Mouse (Mus musculus): ENCODE data around the gene Uaca. TPM values are rescaled to one million over a fixed set of nuclear protein-coding genes. Genes with fewer than 3 reads are reported as not detected.

Gene Uaca
- 5.8 and 7.4 TPM in 2 replicates for total RNA-seq (2014; rRNA removed)
- polyA plus RNA-seq (2015; fragmentation: Nextera tagmentation; extraction: Ambion mirVana), result 13.3 and 13.5 TPM in 2 replicates

DNA sequence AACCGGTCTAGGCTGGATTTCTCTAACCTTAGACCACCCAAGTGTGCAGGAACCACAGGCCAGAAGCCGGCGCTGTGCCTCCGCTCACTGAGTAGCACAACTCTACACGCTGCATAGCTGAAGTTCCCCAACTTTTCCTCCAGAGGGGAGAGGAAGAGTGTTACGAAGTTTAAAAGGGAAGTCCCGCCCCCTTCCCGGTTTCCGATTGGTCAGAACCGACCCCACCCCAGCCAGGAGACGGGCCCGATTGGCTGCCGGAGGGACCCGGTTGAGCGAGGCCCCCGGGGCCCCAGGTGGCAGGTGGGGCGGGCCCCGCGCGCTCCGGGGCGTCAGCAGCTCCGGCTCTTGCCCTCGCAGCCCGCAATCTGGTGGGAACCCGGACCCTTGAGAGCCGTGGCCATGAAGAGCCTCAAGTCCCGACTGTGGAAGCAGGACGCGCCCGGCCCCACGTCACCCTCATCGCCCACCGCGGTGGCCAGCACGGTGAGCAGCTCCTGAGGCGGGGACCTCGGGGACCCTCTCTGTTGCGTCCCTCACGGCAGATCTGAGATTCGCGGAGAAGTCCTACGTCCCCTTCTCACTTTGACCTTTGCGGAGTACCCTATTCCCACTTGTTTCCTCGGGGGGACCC is at the start of gene Uaca:
TSS of gene Uaca (plus strand) at position 333 of the 631 bp plus-strand sequence.
- peak; percentile 72 for TF ChIP-seq CTCF (IDR thresholded peaks at IDR 0.05; ENCODE audit: low read depth)
- no peaks in the 10 kb centered on the region for H3K9me3 ChIP-seq (ENCODE audit: low read length)
- peak within 1 kb of the TSS; percentile 59 for H3K4me3 ChIP-seq (ENCODE audit: low read length)
- H3K27me3 ChIP-seq (ENCODE audit: insufficient read depth, low read length), result 0 out of 2 replicates have a peak, but pooled peaks cover 4% of the 10 kb centered on the region
- DNase-seq (ENCODE audit: low spot score) (peak; percentile 94), ATAC-seq (peak; percentile 98)
- under 1% methylated on average over 45 of the region's 45 CpGs for WGBS
- peak within 1 kb of the TSS; percentile 65 for H3K27ac ChIP-seq
- no peaks in the 10 kb centered on the region for H3K4me1 ChIP-seq (ENCODE audit: insufficient read depth, low read length)
- H3K9ac ChIP-seq (replicated peaks; ENCODE audit: low read length), result peak within 1 kb of the TSS; percentile 52
- no peaks in the 10 kb centered on the region for H3K36me3 ChIP-seq (ENCODE audit: insufficient read depth, low read length)
- peak within 1 kb of the TSS; percentile 94 for H3K4me2 ChIP-seq (ENCODE audit: low read depth, low read length)

DNA sequence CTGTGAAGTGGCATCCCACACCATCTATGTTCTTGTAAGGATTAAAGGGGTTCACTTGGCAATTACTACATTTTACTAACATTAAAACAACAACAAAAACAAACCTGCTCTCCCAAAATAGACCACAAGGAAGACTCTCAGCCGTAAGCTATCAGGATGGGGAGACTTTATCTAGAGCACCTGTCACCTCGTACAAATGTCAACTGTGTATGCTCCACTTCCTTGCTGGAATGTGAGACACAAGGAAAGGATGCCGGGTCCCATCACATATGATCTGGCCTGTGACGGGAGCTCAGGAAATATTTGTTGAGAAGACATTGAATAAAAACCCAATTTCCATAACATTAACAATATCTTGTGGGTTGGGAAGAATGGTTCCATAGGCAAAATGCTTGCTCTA is 49.4 kb upstream of the Uaca start:
- Histone ChIP-seq H3K27me3 (ENCODE audit: insufficient read depth, low read length) (no peaks in the 10 kb centered on the region), H3K9ac (replicated peaks; ENCODE audit: low read length) (no peak overlapping the region), H3K9me3 (ENCODE audit: low read length) (no peaks in the 10 kb centered on the region), H3K4me1 (ENCODE audit: insufficient read depth, low read length) (no peaks in the 10 kb centered on the region), H3K4me3 (ENCODE audit: low read length) (no peak overlapping the region), H3K4me2 (ENCODE audit: low read depth, low read length) (no peak overlapping the region), H3K36me3 (ENCODE audit: insufficient read depth, low read length) (no peaks in the 10 kb centered on the region), H3K27ac (no peak overlapping the region)
- 53% methylated on average over 4 of the region's 4 CpGs for WGBS
- ATAC-seq (no peak), DNase-seq (ENCODE audit: low spot score) (no peak)
- TF ChIP-seq CTCF (IDR thresholded peaks at IDR 0.05; ENCODE audit: low read depth), result no peak

DNA sequence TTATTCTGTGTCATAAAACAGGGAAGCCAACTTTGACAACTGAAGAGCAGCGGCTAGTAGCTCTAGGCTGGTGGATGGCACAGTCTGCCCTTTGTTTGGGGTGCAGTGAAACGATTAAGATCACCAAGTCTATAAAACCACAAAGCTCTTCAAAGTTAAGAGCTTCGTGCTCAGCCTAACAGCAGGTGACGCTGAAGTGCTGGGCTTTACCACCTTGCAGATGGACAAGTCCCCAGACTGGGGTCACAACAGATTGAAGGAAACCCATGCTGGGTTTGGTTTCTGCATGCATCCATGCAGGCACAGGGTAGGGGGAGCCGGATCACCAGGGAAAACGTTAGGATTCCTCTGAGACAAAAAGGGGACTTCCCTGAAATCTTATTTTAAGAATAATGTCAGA is 47.8 kb upstream of the Uaca start:
- H3K27me3 ChIP-seq (ENCODE audit: insufficient read depth, low read length), result no peaks in the 10 kb centered on the region
- ATAC-seq, result no peak
- no peaks in the 10 kb centered on the region for H3K36me3 ChIP-seq (ENCODE audit: insufficient read depth, low read length)
- H3K9ac ChIP-seq (replicated peaks; ENCODE audit: low read length), result no peak overlapping the region
- no peak overlapping the region for H3K4me3 ChIP-seq (ENCODE audit: low read length)
- H3K27ac ChIP-seq, result no peak overlapping the region
- 55% methylated on average over 6 of the region's 6 CpGs for WGBS
- DNase-seq (ENCODE audit: low spot score), result no peak
- no peak overlapping the region for H3K4me2 ChIP-seq (ENCODE audit: low read depth, low read length)
- no peaks in the 10 kb centered on the region for H3K4me1 ChIP-seq (ENCODE audit: insufficient read depth, low read length)
- no peaks in the 10 kb centered on the region for H3K9me3 ChIP-seq (ENCODE audit: low read length)
- no peak for TF ChIP-seq CTCF (IDR thresholded peaks at IDR 0.05; ENCODE audit: low read depth)

DNA sequence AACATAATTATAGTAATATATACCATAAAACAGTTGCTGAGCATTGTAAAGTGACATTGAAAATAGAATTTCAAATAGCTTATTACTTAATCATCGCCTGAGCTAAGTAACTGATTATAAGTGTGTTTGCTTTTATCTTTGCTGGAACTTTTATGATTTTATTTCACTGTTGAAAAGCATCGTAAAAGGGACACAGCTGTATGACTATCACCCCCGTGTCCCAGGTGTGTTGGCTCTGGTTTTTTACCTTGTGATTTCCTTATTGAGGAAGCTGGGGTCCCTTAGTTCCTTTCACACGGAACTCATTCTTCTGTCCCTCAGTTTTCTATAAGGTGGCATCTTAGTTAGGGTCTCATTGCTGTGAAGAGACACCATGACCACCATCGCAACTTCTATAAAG is 46.7 kb upstream of the Uaca start:
- WGBS, result 91% methylated on average over 5 of the region's 5 CpGs
- ATAC-seq, result no peak

DNA sequence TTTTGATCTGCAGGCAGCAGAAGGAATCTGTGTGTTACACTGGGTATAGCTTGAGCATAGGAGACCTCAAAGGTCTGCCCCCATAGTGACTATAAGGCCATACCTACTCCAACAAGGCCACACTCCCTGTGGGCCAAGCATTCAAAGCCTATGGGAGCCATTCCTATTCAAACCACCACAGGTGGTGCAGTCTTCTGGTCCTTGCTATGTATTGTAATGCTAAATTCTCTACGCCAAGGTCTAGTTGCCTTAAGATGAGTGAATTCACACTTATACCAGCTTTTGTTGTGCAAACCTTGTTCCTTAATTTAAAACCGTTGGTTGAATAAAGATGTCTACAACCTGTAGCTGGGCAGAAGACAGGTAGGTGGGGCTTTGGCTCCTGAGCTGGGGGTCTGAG is 46.2 kb upstream of the Uaca start:
- H3K27ac ChIP-seq, result no peak overlapping the region
- ATAC-seq (no peak), DNase-seq (ENCODE audit: low spot score) (no peak)
- no peaks in the 10 kb centered on the region for H3K27me3 ChIP-seq (ENCODE audit: insufficient read depth, low read length)
- no peaks in the 10 kb centered on the region for H3K36me3 ChIP-seq (ENCODE audit: insufficient read depth, low read length)
- no peak overlapping the region for H3K4me3 ChIP-seq (ENCODE audit: low read length)
- 75% methylated on average over 2 of the region's 2 CpGs for WGBS
- TF ChIP-seq CTCF (IDR thresholded peaks at IDR 0.05; ENCODE audit: low read depth), result no peak
- H3K4me1 ChIP-seq (ENCODE audit: insufficient read depth, low read length), result no peaks in the 10 kb centered on the region
- no peaks in the 10 kb centered on the region for H3K9me3 ChIP-seq (ENCODE audit: low read length)
- no peak overlapping the region for H3K4me2 ChIP-seq (ENCODE audit: low read depth, low read length)
- no peak overlapping the region for H3K9ac ChIP-seq (replicated peaks; ENCODE audit: low read length)

More for the DNA sequence above, 46.7 kb upstream of the Uaca start:
- Histone ChIP-seq H3K27ac (no peak overlapping the region), H3K27me3 (ENCODE audit: insufficient read depth, low read length) (no peaks in the 10 kb centered on the region), H3K4me1 (ENCODE audit: insufficient read depth, low read length) (no peaks in the 10 kb centered on the region), H3K36me3 (ENCODE audit: insufficient read depth, low read length) (no peaks in the 10 kb centered on the region), H3K4me2 (ENCODE audit: low read depth, low read length) (no peak overlapping the region), H3K9me3 (ENCODE audit: low read length) (no peaks in the 10 kb centered on the region), H3K4me3 (ENCODE audit: low read length) (no peak overlapping the region), H3K9ac (replicated peaks; ENCODE audit: low read length) (no peak overlapping the region)
- no peak for DNase-seq (ENCODE audit: low spot score)
- no peak for TF ChIP-seq CTCF (IDR thresholded peaks at IDR 0.05; ENCODE audit: low read depth)

DNA sequence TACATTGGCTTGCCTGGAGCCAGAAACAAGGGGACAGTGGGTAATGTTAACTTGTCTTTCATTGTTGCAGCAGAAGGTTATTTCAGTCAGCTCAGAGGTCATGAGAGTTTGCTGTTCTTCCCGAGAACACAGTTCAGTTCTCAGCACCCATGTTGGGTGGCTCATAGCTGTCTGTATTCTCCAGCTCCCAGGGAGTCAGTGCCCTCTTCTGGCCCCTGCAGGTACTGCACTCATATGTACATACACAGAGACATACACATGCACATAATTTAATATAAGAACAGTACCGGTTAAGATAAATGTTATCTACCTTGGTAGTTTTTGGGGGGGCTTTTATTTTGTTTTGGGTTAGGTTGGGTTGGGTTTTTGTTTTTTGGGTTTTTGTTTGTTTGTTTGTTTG is 45.2 kb upstream of the Uaca start:
- TF ChIP-seq CTCF (IDR thresholded peaks at IDR 0.05; ENCODE audit: low read depth), result peak; percentile 26
- no peaks in the 10 kb centered on the region for H3K27me3 ChIP-seq (ENCODE audit: insufficient read depth, low read length)
- H3K4me2 ChIP-seq (ENCODE audit: low read depth, low read length), result no peak overlapping the region
- 89% methylated on average over 2 of the region's 2 CpGs for WGBS
- no peaks in the 10 kb centered on the region for H3K36me3 ChIP-seq (ENCODE audit: insufficient read depth, low read length)
- no peaks in the 10 kb centered on the region for H3K4me1 ChIP-seq (ENCODE audit: insufficient read depth, low read length)
- ATAC-seq, result no peak
- no peak overlapping the region for H3K9ac ChIP-seq (replicated peaks; ENCODE audit: low read length)
- H3K27ac ChIP-seq, result no peak overlapping the region
- no peak for DNase-seq (ENCODE audit: low spot score)
- no peaks in the 10 kb centered on the region for H3K9me3 ChIP-seq (ENCODE audit: low read length)
- no peak overlapping the region for H3K4me3 ChIP-seq (ENCODE audit: low read length)

DNA sequence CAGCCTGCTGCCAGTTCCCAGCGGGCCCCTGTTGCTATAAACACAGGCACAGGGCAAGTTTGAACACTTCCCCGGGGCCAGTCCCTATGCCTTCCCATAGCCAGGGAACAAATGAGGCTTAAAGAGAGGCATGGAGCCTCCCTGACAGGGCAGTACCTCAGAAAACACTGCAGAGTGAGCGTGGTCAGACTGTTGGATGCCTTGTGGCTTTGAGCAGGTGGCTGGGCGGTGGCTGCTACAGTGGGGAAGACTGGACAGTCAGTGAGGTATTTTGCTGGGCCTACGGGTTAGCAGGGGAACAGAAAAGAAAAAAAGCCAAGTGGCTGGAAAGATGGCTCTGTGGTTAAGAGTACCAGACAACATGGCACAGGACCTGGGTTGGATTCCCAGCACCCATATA is 43.2 kb upstream of the Uaca start:
- Histone ChIP-seq H3K4me3 (ENCODE audit: low read length) (no peak overlapping the region), H3K36me3 (ENCODE audit: insufficient read depth, low read length) (no peaks in the 10 kb centered on the region)
- 92% methylated on average over 5 of the region's 5 CpGs for WGBS

More for the DNA sequence above, 43.2 kb upstream of the Uaca start:
- Histone ChIP-seq H3K4me1 (ENCODE audit: insufficient read depth, low read length) (no peaks in the 10 kb centered on the region), H3K9ac (replicated peaks; ENCODE audit: low read length) (no peak overlapping the region), H3K27ac (no peak overlapping the region), H3K4me2 (ENCODE audit: low read depth, low read length) (no peak overlapping the region), H3K9me3 (ENCODE audit: low read length) (no peaks in the 10 kb centered on the region), H3K27me3 (ENCODE audit: insufficient read depth, low read length) (no peaks in the 10 kb centered on the region)
- no peak for TF ChIP-seq CTCF (IDR thresholded peaks at IDR 0.05; ENCODE audit: low read depth)
- DNase-seq (ENCODE audit: low spot score) (no peak), ATAC-seq (no peak)

Measured in hindbrain, postnatal 0 days (tissue).